Mouse (Mus musculus): ENCODE measurements around the gene Cilp2.

DNA sequence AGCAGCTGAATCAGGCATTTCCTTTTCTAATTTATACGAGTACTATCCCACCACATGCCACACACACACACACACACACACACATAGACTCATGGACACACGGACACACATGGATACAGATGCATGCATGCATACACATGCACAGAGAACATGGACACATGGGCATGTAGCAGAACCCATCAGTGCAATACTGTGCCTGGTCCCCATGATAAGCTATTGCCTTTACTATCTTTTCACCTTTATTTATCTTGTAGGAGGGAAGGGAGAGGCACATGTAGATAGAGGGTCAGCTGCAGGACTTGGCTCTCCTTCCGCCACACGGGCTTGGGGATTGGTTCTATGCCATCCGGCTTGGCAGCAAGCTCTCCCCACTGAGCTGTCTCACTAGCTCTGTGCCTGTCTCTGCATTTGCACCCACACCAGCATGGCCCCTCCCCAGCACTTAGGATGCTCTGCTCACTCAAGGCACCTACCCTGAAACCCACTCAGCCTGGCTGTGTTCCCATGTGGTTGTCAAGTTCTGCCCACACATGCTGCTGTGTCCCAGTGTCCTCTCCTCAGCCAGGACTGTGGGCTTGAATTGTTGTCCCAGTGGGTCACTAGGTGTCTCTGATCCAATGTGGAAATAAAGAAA is 24.0 kb downstream of the Cilp2 start:
- TF ChIP-seq POLR2A (IDR thresholded peaks at IDR 0.05; ENCODE audit: low read depth, low read length) (no peak), CTCF (IDR thresholded peaks at IDR 0.05; ENCODE audit: extremely low read depth, insufficient read length, insufficient replicate concordance, low read depth, low read length) (no peak)
